Mouse (Mus musculus): Measurements from ENCODE around the gene Krtap3-2.
A peak's percentile ranks its signal among the peaks of the same experiment; 100 is the strongest.

DNA sequence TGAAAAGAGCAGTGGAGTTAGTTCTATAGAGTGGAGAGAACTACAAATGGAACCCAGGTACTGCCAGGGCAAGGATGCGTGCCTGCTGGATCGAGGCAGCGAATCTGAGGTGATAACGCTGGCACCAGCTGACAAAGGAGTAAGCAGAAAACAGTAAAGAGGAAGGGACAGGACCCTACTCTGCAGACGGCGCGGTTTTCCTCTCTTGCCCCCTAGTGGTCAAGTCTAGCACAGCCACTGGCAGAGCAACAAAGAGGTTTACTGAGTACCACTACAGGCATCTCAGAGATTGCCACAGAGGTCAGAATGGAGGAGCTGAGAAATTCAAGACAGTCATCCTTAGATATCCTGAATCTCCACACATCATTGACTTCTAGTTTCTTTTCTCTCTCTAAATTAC, 17.5 kb upstream of the Krtap3-2 start:
- TF ChIP-seq EP300 (optimal IDR thresholded peaks at IDR 0.05) (no peak), CTCF (IDR thresholded peaks at IDR 0.05; ENCODE audit: low read depth) (peak; percentile 95)

All from stomach, postnatal 0 days (tissue).